Mouse (Mus musculus) brain, embryonic 14.5 days (tissue): Measurements from ENCODE around the gene Prkag2.

ENCODE experiments used
- CTCF ChIP-seq: fragments of 200-500 bp; IDR thresholded peaks from 2 replicates; pipeline ENCODE4 v1.5.1; 2012; ENCODE audit warnings: inconsistent platforms, mild to moderate bottlenecking, moderate library complexity, borderline replicate concordance; ENCODE audit not compliant: insufficient read depth, insufficient read length; ENCODE audit errors: extremely low read depth
- POLR2A ChIP-seq: fragments of 200-500 bp; IDR thresholded peaks from 2 replicates; pipeline ENCODE4 v1.6.1; 2012; ENCODE audit warnings: mild to moderate bottlenecking, inconsistent platforms, borderline replicate concordance; ENCODE audit not compliant: poor library complexity, insufficient read depth, insufficient read length, severe bottlenecking; ENCODE audit errors: extremely low read depth

GRCm38 (mm10) chr5:24877836-24878624 is 222.4 kb downstream of the Prkag2 start:
- TF ChIP-seq POLR2A (no peak), CTCF (no peak)
